In the genomic region with DNA sequence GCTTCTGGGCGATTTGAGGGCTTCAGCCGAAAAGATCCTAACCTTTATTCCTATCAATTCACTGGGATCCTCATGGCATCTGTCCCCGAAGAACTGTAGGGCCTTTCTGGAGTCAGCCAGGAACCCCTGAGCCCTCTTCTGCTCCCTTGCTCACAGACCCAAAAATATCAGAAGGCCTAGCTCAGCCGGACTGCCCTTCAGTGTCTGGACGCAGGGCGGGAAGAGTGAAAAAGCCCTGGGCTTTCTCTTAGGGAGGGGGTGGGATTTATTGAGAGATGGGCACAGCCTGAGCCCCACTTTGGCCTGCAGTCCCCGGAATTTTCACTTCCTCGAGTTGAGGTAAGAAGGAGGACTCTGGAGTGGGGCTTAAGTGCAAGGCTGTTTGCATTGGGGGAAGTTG, we compare ENCODE assay signal across 1 mouse cellular context.
TF ChIP-seq lines count a peak whose summit lies in the region.

No protein-coding gene starts in this region.

TF ChIP-seq in CH12.LX, 34 proteins besides CTCF, POLR2A, EP300 and RAD21:
- TF ChIP-seq KAT2A (IDR thresholded peaks at IDR 0.05; ENCODE audit: insufficient replicate concordance, low read length): no peak
- TF ChIP-seq ZKSCAN1 (IDR thresholded peaks at IDR 0.05; ENCODE audit: borderline replicate concordance, low read depth, low read length): no peak
- no peak for TF ChIP-seq UBTF (IDR thresholded peaks at IDR 0.05; ENCODE audit: low read depth, low read length)
- TF ChIP-seq MYC (IDR thresholded peaks at IDR 0.05; ENCODE audit: low read depth, low read length): no peak
- TF ChIP-seq BHLHE40 (IDR thresholded peaks at IDR 0.05; ENCODE audit: low read depth, low read length): no peak
- no peak for TF ChIP-seq SIN3A (IDR thresholded peaks at IDR 0.05; ENCODE audit: low read length)
- TF ChIP-seq TBP (conservative IDR thresholded peaks at IDR 0.05; ENCODE audit: low read depth, low read length): no peak
- TF ChIP-seq ELF1 (IDR thresholded peaks at IDR 0.05; ENCODE audit: low read depth, low read length): no peak
- TF ChIP-seq NELFE (IDR thresholded peaks at IDR 0.05; ENCODE audit: low read depth, low read length): no peak
- TF ChIP-seq RCOR1 (conservative IDR thresholded peaks at IDR 0.05; ENCODE audit: low read depth, low read length): no peak
- no peak for TF ChIP-seq JUN (IDR thresholded peaks at IDR 0.05; ENCODE audit: insufficient read depth, low read depth, low read length)
- no peak for TF ChIP-seq MXI1 (IDR thresholded peaks at IDR 0.05; ENCODE audit: low read depth, low read length)
- no peak for TF ChIP-seq E2F4 (IDR thresholded peaks at IDR 0.05; ENCODE audit: insufficient replicate concordance, low read depth, low read length)
- no peak for TF ChIP-seq JUND (conservative IDR thresholded peaks at IDR 0.05; ENCODE audit: low read depth, low read length)
- TF ChIP-seq ZC3H11A (IDR thresholded peaks at IDR 0.05; ENCODE audit: low read depth, low read length): no peak
- no peak for TF ChIP-seq HCFC1 (IDR thresholded peaks at IDR 0.05; ENCODE audit: low read depth, low read length)
- TF ChIP-seq MEF2A (IDR thresholded peaks at IDR 0.05; ENCODE audit: borderline replicate concordance, low read depth, low read length): no peak
- no peak for TF ChIP-seq MAX (IDR thresholded peaks at IDR 0.05; ENCODE audit: low read length)
- TF ChIP-seq MAZ (IDR thresholded peaks at IDR 0.05; ENCODE audit: low read depth, low read length): no peak
TF ChIP-seq in CH12.LX: peak in this region for 0.
